Mouse (Mus musculus) intestine, embryonic 15.5 days (tissue): ENCODE data around the gene Mrpl9. TPM values are rescaled to one million over a fixed set of nuclear protein-coding genes. Genes with fewer than 3 reads are reported as not detected.

Experiments
- ATAC-seq: fragments of 200-750 bp; cut with Nextera tagmentation; 2 replicates; pipeline ENCODE4 v1.8.0; 2017; ENCODE audit warnings: moderate TSS enrichment, moderate library complexity
- H3K27ac ChIP-seq: fragments of 300-500 bp; sonication (generic); 2 replicates; pipeline ENCODE4 v1.5.1; 2015; ENCODE audit warnings: mild to moderate bottlenecking, inconsistent platforms
- H3K27me3 ChIP-seq: fragments of 300-500 bp; sonication (generic); replicated peaks from 2 replicates; pipeline ENCODE4 v1.6.1; 2015; ENCODE audit warnings: inconsistent platforms
- H3K36me3 ChIP-seq: fragments of 300-500 bp; sonication (generic); 2 replicates; pipeline ENCODE4 v1.6.1; 2015; ENCODE audit warnings: inconsistent platforms
- H3K4me1 ChIP-seq: fragments of 300-500 bp; sonication (generic); replicated peaks from 2 replicates; pipeline ENCODE4 v1.6.1; 2015; ENCODE audit warnings: inconsistent platforms
- H3K4me2 ChIP-seq: fragments of 300-500 bp; sonication (generic); replicated peaks from 2 replicates; pipeline ENCODE4 v1.6.1; 2015; ENCODE audit warnings: mild to moderate bottlenecking, inconsistent platforms
- H3K4me3 ChIP-seq: fragments of 300-500 bp; sonication (generic); replicated peaks from 2 replicates; pipeline ENCODE4 v1.5.1; 2015; ENCODE audit warnings: inconsistent platforms
- H3K9ac ChIP-seq: fragments of 300-500 bp; sonication (generic); 2 replicates; pipeline ENCODE4 v1.6.1; 2015; ENCODE audit warnings: inconsistent platforms
- H3K9me3 ChIP-seq: fragments of 300-500 bp; sonication (generic); 2 replicates; pipeline ENCODE4 v1.6.1; 2016; ENCODE audit warnings: inconsistent platforms
- WGBS: fragments of 180-500 bp; shearing (Covaris S2); methylation state at CpG from one replicate; pipeline ENCODE4 v1.1.7; 2015; 5-methylcytosine and 5-hydroxymethylcytosine counted together
- polyA plus RNA-seq: library from polyadenylated mRNA; unstranded; fragments of >200 nt; fragmentation: Nextera tagmentation; extraction: Ambion mirVana; gene quantifications from 2 replicates; pipeline ENCODE4 v1.2.1, GENCODE M21; 2015

The Mrpl9 gene
- polyA plus RNA-seq, 1 experiment from 2014 or later, result 69.3 TPM

DNA sequence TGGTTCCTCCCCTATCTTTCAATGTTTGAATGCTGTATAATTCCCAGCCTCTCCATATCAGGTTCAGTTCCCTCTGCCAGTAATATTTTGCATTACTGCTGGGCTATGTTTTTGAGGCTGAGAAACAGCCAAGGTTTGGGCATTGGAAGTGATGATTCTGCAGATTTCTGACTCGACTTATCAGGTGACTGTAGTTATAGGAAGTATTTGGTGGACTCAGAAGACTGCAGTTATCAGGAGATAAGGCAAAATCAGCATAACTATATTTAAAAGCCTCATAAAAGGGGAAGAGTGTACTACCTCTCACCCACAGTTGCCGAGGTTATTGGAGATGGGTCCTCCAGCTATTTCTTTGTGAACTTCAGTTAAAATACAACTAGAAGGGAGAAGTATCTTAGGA lies 12.1 kb upstream of the Mrpl9 start:
- no peak overlapping the region for H3K9ac ChIP-seq
- no peak overlapping the region for H3K4me3 ChIP-seq
- no peak overlapping the region for H3K27ac ChIP-seq
- ATAC-seq, result no peak
- H3K4me2 ChIP-seq, result no peak overlapping the region
- no peaks in the 10 kb centered on the region for H3K4me1 ChIP-seq
- H3K27me3 ChIP-seq, result no peaks in the 10 kb centered on the region
- no peaks in the 10 kb centered on the region for H3K9me3 ChIP-seq
- no peaks in the 10 kb centered on the region for H3K36me3 ChIP-seq
- WGBS, result 59% methylated on average over 2 of the region's 2 CpGs

DNA sequence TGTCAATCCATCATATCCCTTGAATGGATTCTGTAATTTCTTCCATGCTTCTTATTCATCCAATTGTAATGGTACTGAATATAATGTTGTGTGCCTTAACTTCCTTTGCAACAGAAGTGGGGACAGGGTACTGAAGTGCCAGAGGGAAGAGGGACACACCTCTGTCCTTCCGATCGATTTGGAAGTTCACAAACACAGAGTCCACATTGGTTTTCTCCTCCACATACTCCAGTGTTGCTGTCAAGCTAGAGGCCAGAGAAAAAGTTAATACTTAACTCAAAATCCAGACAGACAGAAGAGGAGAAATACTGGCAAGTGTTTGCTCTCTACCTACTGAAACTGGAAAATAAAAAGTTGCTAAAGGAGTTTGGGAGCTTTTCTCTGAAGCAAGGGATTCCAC lies 8.8 kb upstream of the Mrpl9 start:
- ATAC-seq, result 0 out of 2 replicates have a peak, but pooled peaks have one; percentile 15
- no peak overlapping the region for H3K4me2 ChIP-seq
- H3K9me3 ChIP-seq, result no peaks in the 10 kb centered on the region
- no peak overlapping the region for H3K27ac ChIP-seq
- no peaks in the 10 kb centered on the region for H3K36me3 ChIP-seq
- no peaks in the 10 kb centered on the region for H3K27me3 ChIP-seq
- 44% methylated on average over 2 of the region's 2 CpGs for WGBS
- no peaks in the 10 kb centered on the region for H3K4me1 ChIP-seq
- no peak overlapping the region for H3K4me3 ChIP-seq
- H3K9ac ChIP-seq, result no peak overlapping the region

DNA sequence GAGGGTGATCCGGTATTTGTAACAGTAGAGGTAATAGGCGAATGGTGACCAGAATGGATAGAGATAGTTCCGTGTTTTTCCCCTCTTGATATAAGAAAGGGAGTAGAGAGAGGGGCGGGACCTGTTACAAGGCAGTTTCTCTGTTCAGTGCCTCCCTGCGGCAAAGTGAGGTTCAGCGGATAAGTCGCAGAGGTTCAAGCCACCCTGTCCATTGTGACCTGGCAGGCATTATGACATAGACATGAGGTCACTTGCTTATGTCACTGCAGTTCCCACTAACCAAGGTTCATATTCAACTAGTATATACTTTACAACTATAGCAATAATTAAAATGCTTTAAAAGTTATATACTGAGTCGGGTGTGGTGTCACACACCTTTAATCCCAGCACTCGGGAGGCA lies 6.7 kb upstream of the Mrpl9 start:
- H3K4me2 ChIP-seq, result no peak overlapping the region
- no peaks in the 10 kb centered on the region for H3K4me1 ChIP-seq
- 0 out of 2 replicates have a peak, but pooled peaks cover 3% of the 10 kb centered on the region for H3K27me3 ChIP-seq
- no peaks in the 10 kb centered on the region for H3K9me3 ChIP-seq
- H3K36me3 ChIP-seq, result no peaks in the 10 kb centered on the region
- ATAC-seq, result no peak
- no peak overlapping the region for H3K27ac ChIP-seq
- 88% methylated on average over 9 of the region's 9 CpGs for WGBS
- H3K4me3 ChIP-seq, result no peak overlapping the region
- no peak overlapping the region for H3K9ac ChIP-seq

DNA sequence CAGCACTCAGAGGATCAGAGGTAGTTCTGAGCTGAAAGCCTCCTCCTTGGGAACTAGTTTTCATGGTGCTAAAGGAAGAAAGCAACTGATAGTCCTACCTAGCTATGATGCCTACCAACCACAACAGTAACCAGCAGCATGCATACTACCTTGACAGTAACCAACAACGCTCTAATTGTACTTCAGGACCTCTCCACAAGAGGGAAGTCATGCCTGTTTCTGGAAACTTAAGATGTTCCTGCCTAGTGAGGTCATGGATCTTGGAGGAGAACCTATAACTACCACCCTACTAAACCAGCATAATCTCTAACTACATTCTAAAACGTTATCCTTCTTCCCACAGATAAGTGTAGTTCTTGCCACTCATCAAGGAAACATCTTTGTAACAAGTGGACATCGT lies 1.9 kb upstream of the Mrpl9 start:
- Histone ChIP-seq H3K4me1 (no peaks in the 10 kb centered on the region; the same call in 1 of the 2 replicates), H3K36me3 (no peaks in the 10 kb centered on the region; the same call in 1 of the 2 replicates), H3K27me3 (0 out of 2 replicates have a peak, but pooled peaks cover 3% of the 10 kb centered on the region), H3K9me3 (no peaks in the 10 kb centered on the region), H3K27ac (no peak overlapping the region), H3K4me3 (no peak overlapping the region), H3K9ac (no peak overlapping the region), H3K4me2 (no peak overlapping the region)
- no peak for ATAC-seq
- 38% methylated on average over 3 of the region's 3 CpGs for WGBS

DNA sequence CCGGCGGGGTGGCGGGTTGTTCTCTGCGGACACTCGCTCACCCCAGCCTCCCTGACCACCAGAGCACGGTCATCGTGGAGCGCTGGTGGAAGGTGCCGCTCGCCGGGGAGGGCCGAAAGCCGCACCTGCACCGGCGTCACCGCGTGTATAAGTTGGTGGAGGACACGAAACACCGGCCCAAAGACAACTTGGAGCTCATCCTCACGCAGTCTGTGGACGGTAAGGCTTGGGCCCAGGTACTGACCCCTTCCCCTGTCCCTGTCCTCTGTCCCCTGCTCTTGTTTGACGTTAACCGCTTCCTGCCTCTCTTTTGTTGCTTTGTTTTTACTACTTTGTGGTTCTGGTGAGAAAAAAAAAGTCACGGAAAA lies 463 bp downstream of the Mrpl9 start, which contains the start of gene Oaz3:
Oaz3 (minus strand) TSS at position 319 of the 368 bp plus-strand sequence.
- Histone ChIP-seq H3K4me3 (peak within 1 kb of the TSS; percentile 97), H3K9me3 (no peaks in the 10 kb centered on the region), H3K27me3 (0 out of 2 replicates have a peak, but pooled peaks cover 3% of the 10 kb centered on the region), H3K9ac (peak within 1 kb of the TSS; percentile 93), H3K4me1 (no peaks in the 10 kb centered on the region; the same call in 1 of the 2 replicates), H3K27ac (peak within 1 kb of the TSS; percentile 68; the same call in 1 of the 2 replicates), H3K4me2 (peak within 1 kb of the TSS; percentile 83), H3K36me3 (peaks cover 18% of the 10 kb centered on the region)
- 1% methylated on average over 24 of the region's 24 CpGs for WGBS
- ATAC-seq, result peak; percentile 71

DNA sequence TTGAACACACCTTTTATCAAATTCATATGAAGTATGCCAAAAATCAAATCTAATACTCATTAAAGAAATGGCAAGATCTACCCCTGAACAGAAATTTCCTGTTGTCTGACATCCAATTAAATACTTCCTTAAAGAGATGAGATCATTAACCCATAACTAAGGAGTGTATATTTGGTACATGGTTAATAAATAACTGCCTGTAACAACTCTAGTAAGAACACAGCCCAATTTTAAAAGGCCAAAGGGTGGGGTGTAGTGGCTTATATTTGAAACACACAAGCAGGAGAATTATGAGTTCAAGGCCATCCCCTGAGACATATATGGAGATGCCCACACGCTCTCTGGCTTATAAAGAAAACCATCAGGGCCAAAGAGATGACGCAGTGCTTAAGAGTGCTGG lies 6.3 kb downstream of the Mrpl9 start:
- Histone ChIP-seq H3K9me3 (no peaks in the 10 kb centered on the region), H3K36me3 (peaks cover 18% of the 10 kb centered on the region)
- WGBS, result 84% methylated on average over 2 of the region's 2 CpGs

DNA sequence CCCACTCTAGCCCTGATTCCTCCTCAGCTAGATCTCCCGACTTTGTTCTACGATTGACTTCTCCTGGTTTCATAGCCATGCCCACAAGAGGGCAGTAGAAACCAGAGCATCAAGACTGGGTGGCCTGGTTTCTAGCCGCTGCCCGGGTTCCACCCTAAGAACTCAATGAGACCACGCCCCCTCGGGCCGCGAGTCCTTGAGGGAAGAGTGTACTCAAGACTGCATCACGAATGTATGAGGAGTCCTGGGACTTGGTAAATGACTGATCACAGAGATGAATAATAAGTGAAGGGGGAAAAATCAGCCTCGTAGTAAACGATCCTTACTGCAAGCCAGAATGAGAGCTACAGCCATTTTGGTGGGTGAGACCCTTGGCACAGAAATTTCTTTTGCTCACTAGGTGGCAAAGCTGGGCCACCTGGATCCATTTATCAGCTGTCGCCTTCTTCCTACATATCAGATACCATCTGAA lies 13.4 kb downstream of the Mrpl9 start:
- 2% methylated on average over 12 of the region's 12 CpGs for WGBS
- peak; percentile 94 for ATAC-seq
- no peaks in the 10 kb centered on the region for H3K27me3 ChIP-seq
- 0 out of 2 replicates have a peak, but pooled peaks cover 2% of the 10 kb centered on the region for H3K4me1 ChIP-seq
- peak overlapping the region; percentile 16; the same call in 1 of the 2 replicates for H3K4me3 ChIP-seq
- H3K9me3 ChIP-seq, result no peaks in the 10 kb centered on the region
- no peak overlapping the region for H3K27ac ChIP-seq
- no peaks in the 10 kb centered on the region for H3K36me3 ChIP-seq
- H3K9ac ChIP-seq, result no peak overlapping the region
- peak overlapping the region; percentile 54 for H3K4me2 ChIP-seq

More for the DNA sequence above, 6.3 kb downstream of the Mrpl9 start:
- Histone ChIP-seq H3K4me2 (no peak overlapping the region), H3K9ac (no peak overlapping the region), H3K27ac (no peak overlapping the region), H3K4me1 (no peaks in the 10 kb centered on the region; the same call in 1 of the 2 replicates), H3K27me3 (no peaks in the 10 kb centered on the region), H3K4me3 (no peak overlapping the region)
- ATAC-seq, result peak; percentile 59; the same call in 1 of the 2 replicates

DNA sequence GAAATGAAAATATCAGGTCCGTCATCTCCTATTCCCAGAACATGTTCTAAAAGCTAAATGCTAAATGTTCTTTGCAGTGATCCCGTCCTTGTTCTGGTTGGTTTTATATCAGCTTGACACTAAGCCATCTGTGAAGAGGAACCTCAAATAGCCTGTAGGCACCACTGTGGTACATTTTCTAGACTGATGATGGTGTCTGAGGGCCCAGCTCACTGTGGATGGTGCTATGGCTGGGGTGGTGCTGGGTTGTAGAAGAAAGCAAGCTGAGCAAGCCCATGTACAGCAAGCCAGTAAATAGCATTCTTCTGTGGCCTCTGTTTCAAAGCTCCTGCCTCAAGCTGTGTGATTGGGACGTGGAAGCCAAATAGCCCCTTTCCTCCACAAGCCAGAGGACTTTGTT lies 13.9 kb downstream of the Mrpl9 start:
- no peaks in the 10 kb centered on the region for H3K27me3 ChIP-seq
- 83% methylated on average over 3 of the region's 3 CpGs for WGBS
- no peaks in the 10 kb centered on the region for H3K9me3 ChIP-seq
- H3K36me3 ChIP-seq, result no peaks in the 10 kb centered on the region
- no peak overlapping the region for H3K27ac ChIP-seq
- H3K4me1 ChIP-seq, result 0 out of 2 replicates have a peak, but pooled peaks cover 2% of the 10 kb centered on the region
- H3K4me2 ChIP-seq, result peak overlapping the region; percentile 54; the same call in 1 of the 2 replicates
- ATAC-seq, result no peak
- H3K9ac ChIP-seq, result no peak overlapping the region
- H3K4me3 ChIP-seq, result no peak overlapping the region

DNA sequence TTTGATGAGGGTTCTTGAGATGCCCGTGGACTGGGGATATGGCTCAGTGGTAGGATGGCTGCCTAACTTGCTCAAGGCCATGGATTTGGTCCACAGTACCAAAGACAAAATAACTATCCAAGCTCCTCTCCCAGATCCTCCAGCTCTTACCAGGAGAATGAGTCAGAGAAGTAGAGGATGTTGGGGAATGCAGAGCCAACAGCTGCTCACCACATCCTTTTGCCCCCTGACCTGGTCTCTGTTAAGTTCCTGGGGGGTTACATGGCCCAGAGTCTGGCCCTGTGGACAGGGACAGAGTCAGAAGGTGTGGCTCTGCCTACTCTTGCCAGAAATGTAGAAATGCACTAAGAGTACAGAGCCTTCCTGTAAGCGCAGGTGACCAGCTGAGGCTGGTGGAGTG lies 16.7 kb downstream of the Mrpl9 start:
- no peaks in the 10 kb centered on the region for H3K27me3 ChIP-seq
- 93% methylated on average over 2 of the region's 2 CpGs for WGBS

DNA sequence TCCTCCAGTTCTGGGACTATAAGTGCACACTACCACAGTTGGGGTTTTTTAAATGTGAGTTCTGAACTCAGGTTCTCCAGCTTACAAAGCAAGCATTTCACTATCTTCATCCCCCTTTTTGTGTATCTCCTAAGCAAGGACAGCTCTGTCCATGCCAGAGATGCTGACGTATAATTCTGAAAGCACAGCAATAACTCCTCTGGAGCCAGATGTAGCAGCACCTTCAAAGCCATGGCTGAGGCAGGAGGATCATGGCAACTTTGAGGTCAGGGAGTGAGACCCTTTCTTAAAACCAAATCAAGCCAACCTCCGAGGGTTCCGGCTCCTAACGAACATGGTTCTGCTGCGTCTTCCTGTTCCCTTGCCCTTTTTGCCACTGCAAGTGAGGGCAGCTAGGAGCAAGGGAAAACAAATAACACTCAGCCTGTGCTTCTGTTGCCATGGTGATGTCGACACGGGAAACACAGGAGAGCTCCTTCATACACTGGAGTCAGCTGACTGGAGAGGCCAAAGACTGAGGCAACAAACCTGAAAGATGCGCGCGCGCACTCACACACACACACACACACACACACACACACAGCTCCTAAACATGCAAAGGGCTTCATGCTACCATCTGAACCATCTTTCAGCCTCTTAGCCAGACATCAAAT lies 20.9 kb downstream of the Mrpl9 start:
- Histone ChIP-seq H3K4me2 (no peak overlapping the region), H3K4me3 (no peak overlapping the region), H3K9ac (no peak overlapping the region), H3K4me1 (no peaks in the 10 kb centered on the region), H3K27me3 (no peaks in the 10 kb centered on the region), H3K36me3 (no peaks in the 10 kb centered on the region), H3K27ac (no peak overlapping the region), H3K9me3 (no peaks in the 10 kb centered on the region)
- WGBS, result 61% methylated on average over 11 of the region's 11 CpGs
- peak; percentile 47; the same call in 1 of the 2 replicates for ATAC-seq

More for the DNA sequence above, 16.7 kb downstream of the Mrpl9 start:
- no peak overlapping the region for H3K9ac ChIP-seq
- no peak for ATAC-seq
- no peak overlapping the region for H3K27ac ChIP-seq
- H3K4me1 ChIP-seq, result 0 out of 2 replicates have a peak, but pooled peaks cover 2% of the 10 kb centered on the region
- no peaks in the 10 kb centered on the region for H3K36me3 ChIP-seq
- no peak overlapping the region for H3K4me3 ChIP-seq
- H3K4me2 ChIP-seq, result no peak overlapping the region
- H3K9me3 ChIP-seq, result no peaks in the 10 kb centered on the region

DNA sequence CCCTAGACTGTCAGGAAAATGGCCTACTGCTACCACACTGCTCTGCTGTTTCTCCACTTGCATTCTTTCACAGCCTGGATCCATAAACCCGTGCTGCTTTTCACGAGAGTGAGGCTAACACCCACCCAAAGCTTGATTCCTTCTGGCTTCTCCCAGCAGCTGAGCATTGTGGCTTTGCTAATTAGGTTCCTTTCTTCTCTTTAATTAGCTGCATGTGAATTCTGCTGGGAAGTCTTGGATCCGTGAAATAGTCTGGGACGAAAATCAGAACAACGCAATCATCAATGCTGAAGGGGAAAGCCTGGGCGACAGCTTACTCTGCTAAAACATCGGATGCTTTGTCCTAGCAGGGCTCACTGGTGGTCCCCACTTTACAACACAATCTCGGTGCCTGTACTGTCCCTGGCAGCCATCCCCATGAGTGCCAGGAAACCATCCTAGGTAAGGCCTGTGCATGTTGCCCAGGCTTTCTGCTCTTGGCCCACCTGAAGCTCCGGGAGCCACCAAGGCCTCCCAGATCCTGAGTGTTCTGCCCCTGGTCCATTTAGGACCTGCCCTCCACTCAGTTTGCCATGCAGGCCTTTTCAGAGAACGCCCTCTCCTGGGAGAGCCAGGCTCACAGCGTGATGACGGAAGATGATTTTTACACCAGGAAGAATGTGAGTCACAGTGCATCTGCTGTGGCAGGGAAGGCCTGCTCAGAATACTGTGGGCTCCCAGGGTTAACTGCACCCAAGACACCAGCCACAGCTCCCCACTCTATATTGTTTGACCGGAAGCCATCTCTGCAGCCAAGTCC lies 22.7 kb downstream of the Mrpl9 start:
- 73% methylated on average over 13 of the region's 13 CpGs for WGBS

DNA sequence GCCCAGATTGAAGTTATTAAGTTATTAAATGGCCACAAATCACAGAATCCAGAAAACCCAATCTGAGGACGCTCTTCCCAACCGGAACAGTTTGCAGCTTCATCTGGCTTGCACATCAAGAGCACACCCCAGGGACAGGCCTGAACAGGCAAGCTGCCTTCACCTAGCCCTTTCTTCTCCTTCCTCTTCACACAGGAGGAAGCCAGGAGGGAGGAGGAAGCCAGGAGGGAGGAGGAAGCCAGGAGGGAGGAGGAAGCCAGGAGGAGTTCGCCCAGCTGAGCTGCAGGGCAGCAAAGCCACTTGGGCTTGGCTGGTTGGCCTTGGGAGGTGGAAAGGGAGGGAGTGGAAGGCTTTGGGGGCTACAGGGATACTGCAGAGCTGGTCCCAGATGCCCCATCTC lies 25.8 kb downstream of the Mrpl9 start:
- ATAC-seq, result no peak
- no peak overlapping the region for H3K9ac ChIP-seq
- H3K9me3 ChIP-seq, result no peaks in the 10 kb centered on the region
- no peaks in the 10 kb centered on the region for H3K36me3 ChIP-seq
- WGBS, result 63% methylated on average over 3 of the region's 3 CpGs
- no peak overlapping the region for H3K27ac ChIP-seq
- H3K4me3 ChIP-seq, result no peak overlapping the region
- peaks cover 7% of the 10 kb centered on the region; the same call in 1 of the 2 replicates for H3K4me1 ChIP-seq
- H3K27me3 ChIP-seq, result no peaks in the 10 kb centered on the region
- no peak overlapping the region for H3K4me2 ChIP-seq

More for the DNA sequence above, 22.7 kb downstream of the Mrpl9 start:
- H3K27ac ChIP-seq, result no peak overlapping the region
- no peaks in the 10 kb centered on the region for H3K9me3 ChIP-seq
- H3K9ac ChIP-seq, result no peak overlapping the region
- H3K4me1 ChIP-seq, result no peaks in the 10 kb centered on the region
- no peak overlapping the region for H3K4me2 ChIP-seq
- no peak overlapping the region for H3K4me3 ChIP-seq
- no peaks in the 10 kb centered on the region for H3K36me3 ChIP-seq
- ATAC-seq, result no peak
- H3K27me3 ChIP-seq, result no peaks in the 10 kb centered on the region
